Mouse (Mus musculus): Measurements from ENCODE around the gene Gm10295. TPM values are rescaled to one million over a fixed set of nuclear protein-coding genes. Genes with fewer than 3 reads are reported as not detected.

Gm10295 gene
- polyA plus RNA-seq, 1 experiment from 2014 or later = not detected

DNA sequence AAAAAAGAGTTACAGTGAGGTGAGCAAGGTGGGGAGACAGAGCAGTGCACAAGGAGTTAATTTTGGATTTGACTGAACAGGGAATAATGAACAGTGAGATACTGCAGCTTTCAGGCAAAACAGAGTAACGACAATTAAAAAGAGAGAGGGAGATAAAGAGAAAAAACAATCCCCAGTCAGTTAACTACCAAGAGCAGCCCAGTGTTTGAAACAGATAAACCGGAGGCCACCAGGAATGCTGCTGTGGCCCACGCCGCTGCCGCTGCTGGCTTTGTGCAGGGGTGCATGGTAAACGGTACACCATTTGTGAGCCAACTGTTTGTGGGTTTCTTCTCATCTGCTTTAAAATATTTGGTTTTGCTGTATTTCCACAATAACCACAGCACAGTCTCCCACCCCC, 34.8 kb upstream of the Gm10295 start:
- no peaks in the 10 kb centered on the region for H3K9me3 ChIP-seq (replicated peaks; ENCODE audit: control insufficient read depth, low read length)
- H3K4me3 ChIP-seq (ENCODE audit: low read depth, low read length) = no peak overlapping the region
- no peak overlapping the region for H3K4me2 ChIP-seq (ENCODE audit: low read depth, low read length)
- no peaks in the 10 kb centered on the region; the same call in none of the 2 replicates for H3K4me1 ChIP-seq (ENCODE audit: control insufficient read depth, low read depth, low read length)
- H3K9ac ChIP-seq (ENCODE audit: low read depth, low read length) = no peak overlapping the region
- peak; percentile 75 for ATAC-seq (ENCODE audit: low read depth)
- no peaks in the 10 kb centered on the region for H3K36me3 ChIP-seq (ENCODE audit: control insufficient read depth, insufficient read depth)
- no peaks in the 10 kb centered on the region for H3K27me3 ChIP-seq (ENCODE audit: control insufficient read depth, insufficient read depth, low read depth, low read length)
- WGBS (ENCODE audit: insufficient replicate concordance) = 10% methylated on average over 6 of the region's 6 CpGs
- H3K27ac ChIP-seq (ENCODE audit: low read length) = no peak overlapping the region

DNA sequence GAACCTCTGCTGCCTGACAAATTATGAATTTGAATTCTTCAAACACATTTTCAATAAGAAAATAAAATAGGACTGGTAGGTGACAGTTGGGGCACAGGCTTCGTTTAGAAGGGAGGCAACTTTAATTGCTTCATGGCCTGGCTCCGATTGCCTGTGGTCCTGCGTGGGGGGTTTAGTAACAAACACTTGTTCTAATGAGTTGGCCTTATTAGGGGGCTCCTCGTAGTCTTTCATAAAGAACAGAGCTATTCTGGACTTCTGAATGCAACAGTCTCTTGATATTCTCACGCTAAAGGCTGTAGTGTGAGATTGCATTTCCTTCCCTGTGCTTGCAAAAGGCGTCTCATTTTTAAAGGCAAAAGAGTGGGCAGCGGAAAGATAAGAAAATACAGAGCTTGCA, 33.6 kb upstream of the Gm10295 start:
- Histone ChIP-seq H3K4me2 (ENCODE audit: low read depth, low read length) (no peak overlapping the region), H3K27ac (ENCODE audit: low read length) (no peak overlapping the region), H3K9ac (ENCODE audit: low read depth, low read length) (no peak overlapping the region), H3K4me3 (ENCODE audit: low read depth, low read length) (no peak overlapping the region), H3K36me3 (ENCODE audit: control insufficient read depth, insufficient read depth) (no peaks in the 10 kb centered on the region), H3K4me1 (ENCODE audit: control insufficient read depth, low read depth, low read length) (no peaks in the 10 kb centered on the region; the same call in none of the 2 replicates), H3K27me3 (ENCODE audit: control insufficient read depth, insufficient read depth, low read depth, low read length) (no peaks in the 10 kb centered on the region), H3K9me3 (replicated peaks; ENCODE audit: control insufficient read depth, low read length) (no peaks in the 10 kb centered on the region)
- no peak for ATAC-seq (ENCODE audit: low read depth)
- 42% methylated on average over 7 of the region's 7 CpGs for WGBS (ENCODE audit: insufficient replicate concordance)

DNA sequence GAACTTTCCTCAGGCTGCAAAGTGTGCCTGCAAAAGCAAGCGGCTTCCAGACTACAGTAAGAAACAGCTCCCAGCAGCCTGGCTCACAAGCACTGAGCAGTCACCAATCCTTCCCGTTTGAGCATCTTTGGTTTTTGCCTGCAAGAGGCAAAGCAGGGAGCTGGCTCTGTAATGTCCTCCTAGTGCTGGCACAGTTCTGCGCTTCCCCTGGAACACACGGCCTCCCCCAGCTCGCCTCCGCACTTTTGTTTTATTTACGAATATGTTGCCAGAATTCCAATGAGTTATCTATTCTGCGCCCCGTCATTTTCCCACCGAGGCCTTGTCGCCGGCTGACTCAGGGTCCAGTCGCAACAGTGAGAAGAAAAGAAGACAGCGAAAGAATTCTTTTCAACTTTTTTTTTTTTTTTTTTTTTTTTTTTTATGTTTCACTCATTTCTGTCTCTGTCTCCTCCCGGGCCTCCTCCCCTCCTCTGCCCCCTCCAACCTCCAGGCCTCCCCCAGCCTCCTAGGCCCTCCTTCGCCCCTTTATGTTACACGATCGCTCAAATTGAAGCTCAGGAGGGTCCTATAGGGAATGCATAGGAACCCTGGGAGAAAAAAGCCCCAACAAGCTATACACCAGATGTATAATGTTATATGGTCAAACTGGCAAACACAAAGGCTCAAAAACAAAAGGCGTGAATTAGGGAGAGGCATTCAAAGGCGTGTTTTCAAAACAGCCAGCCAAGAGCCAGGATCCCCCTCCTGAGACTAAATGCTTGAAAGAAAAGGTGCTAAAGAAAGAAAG, 32.3 kb upstream of the Gm10295 start:
- Histone ChIP-seq H3K27ac (ENCODE audit: low read length) (no peak overlapping the region), H3K9ac (ENCODE audit: low read depth, low read length) (no peak overlapping the region), H3K4me1 (ENCODE audit: control insufficient read depth, low read depth, low read length) (no peaks in the 10 kb centered on the region; the same call in none of the 2 replicates), H3K9me3 (replicated peaks; ENCODE audit: control insufficient read depth, low read length) (no peaks in the 10 kb centered on the region), H3K4me2 (ENCODE audit: low read depth, low read length) (no peak overlapping the region), H3K36me3 (ENCODE audit: control insufficient read depth, insufficient read depth) (no peaks in the 10 kb centered on the region), H3K27me3 (ENCODE audit: control insufficient read depth, insufficient read depth, low read depth, low read length) (no peaks in the 10 kb centered on the region), H3K4me3 (ENCODE audit: low read depth, low read length) (no peak overlapping the region)
- no peak for ATAC-seq (ENCODE audit: low read depth)
- WGBS (ENCODE audit: insufficient replicate concordance) = 73% methylated on average over 20 of the region's 20 CpGs

DNA sequence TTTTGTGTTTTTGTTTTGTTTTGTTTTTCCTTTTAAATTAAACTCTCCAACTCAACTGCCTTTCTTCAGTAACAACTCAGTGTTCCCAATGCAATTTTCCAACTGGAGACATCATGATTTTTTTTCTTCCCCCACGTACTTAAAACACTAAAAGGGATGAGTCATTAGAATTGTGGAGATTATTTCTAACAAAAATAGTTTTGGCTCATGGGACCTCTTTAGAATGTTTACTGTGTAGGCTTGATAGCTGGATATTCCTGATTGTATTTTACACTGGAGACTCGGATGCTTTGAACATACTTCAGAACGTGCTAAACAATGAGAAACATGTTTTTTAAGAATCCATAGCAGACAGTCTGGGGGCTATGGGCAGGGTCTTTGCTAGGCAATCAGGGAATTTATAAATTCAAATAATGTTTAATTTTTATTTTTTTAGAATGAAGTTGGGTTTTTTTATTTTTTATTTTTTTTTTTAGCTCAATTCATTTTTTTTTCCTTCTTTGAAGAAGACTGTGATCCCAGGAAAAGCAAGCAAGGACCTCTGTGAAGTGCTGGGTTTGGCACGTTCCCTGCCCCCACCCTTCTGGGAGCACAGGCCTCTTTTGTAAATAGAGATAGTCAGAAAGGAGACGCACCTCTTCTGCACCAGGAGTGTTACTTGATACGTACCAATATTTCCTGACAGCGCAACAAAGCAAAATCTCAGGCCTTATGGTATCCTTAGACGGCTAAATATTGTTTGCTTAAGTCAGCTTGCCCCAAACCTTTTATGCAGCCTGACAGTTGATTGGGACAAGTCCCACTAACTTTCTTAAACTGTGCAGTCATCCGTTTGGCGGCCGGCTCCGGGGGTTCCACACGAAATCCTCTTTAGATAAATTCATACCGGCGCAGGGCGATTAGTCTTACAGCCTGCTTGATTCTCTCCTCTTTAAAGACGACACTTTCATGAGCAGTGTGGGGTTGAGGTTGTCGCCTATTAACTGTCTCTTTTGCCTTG, 28.8 kb upstream of the Gm10295 start:
- no peaks in the 10 kb centered on the region for H3K27me3 ChIP-seq (ENCODE audit: control insufficient read depth, insufficient read depth, low read depth, low read length)
- no peaks in the 10 kb centered on the region for H3K9me3 ChIP-seq (replicated peaks; ENCODE audit: control insufficient read depth, low read length)
- H3K36me3 ChIP-seq (ENCODE audit: control insufficient read depth, insufficient read depth) = no peaks in the 10 kb centered on the region
- no peak overlapping the region for H3K4me3 ChIP-seq (ENCODE audit: low read depth, low read length)
- no peak overlapping the region for H3K4me2 ChIP-seq (ENCODE audit: low read depth, low read length)
- H3K4me1 ChIP-seq (ENCODE audit: control insufficient read depth, low read depth, low read length) = no peaks in the 10 kb centered on the region; the same call in none of the 2 replicates
- ATAC-seq (ENCODE audit: low read depth) = no peak
- H3K27ac ChIP-seq (ENCODE audit: low read length) = no peak overlapping the region
- H3K9ac ChIP-seq (ENCODE audit: low read depth, low read length) = no peak overlapping the region
- 36% methylated on average over 18 of the region's 18 CpGs for WGBS (ENCODE audit: insufficient replicate concordance)

DNA sequence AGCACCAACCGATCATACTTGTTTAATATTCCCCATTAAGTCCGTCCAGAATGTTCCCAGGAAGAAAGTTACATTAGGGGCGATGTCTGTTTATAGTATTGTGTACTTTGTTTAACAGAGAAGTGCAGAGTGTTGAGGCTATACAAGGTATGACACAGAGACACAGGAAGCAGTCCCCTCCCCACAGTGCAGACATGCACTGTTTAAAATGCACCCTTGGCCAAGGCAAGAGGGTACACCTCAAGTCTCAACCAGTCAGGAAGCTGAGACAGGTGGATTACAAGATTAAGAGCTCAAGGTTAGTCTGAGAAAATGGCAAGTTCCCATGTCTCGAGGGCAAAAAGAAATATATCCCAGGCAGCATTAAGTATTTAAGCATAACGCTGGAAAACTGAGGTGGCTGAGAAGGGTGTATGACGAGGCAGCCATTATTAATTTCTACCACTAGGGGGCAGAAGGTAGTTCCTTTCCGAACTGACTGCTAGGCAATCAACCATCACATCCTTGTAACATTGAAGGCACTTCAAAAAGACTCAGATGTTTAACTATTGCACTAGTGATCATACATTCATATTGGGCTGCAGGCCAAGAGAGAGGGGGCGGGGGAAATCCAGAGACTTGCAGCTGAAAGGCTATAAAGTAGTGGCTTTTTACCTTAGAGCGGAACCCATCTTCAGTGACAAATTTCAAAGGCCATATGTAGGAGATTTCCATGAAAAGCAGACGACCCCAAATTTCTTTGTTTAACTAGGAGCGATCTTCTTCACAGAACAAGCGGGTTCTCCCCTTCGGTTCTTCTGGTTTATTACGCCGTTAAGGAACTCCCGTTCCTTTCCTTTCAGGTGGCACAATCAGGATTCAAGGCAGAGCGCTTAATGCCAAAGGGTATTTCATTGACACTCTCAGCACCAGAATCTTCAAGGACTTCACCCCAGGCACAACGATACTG, 27.8 kb upstream of the Gm10295 start:
- no peak overlapping the region for H3K27ac ChIP-seq (ENCODE audit: low read length)

DNA sequence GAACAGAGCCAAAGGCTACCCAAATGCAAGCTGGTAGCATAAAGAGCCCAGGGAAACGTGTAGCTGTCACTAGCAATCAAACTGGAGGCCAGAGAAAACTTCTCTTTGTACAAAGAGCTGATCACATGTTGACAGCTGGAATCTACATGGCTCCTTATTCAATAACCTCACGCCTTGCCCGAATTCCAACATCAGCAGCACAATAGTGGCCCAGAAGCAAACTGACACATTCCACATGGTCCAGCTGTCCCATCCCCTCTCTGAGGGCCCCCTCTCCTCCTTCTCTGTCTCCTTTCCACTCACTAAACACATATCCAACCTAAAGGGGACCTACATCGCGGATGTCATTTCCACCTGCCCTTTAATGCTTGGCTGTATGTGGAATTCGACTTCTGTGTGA, 26.7 kb upstream of the Gm10295 start:
- no peak overlapping the region for H3K4me2 ChIP-seq (ENCODE audit: low read depth, low read length)
- no peaks in the 10 kb centered on the region for H3K36me3 ChIP-seq (ENCODE audit: control insufficient read depth, insufficient read depth)
- H3K4me3 ChIP-seq (ENCODE audit: low read depth, low read length) = no peak overlapping the region
- no peak overlapping the region for H3K27ac ChIP-seq (ENCODE audit: low read length)
- no peak overlapping the region for H3K9ac ChIP-seq (ENCODE audit: low read depth, low read length)
- H3K27me3 ChIP-seq (ENCODE audit: control insufficient read depth, insufficient read depth, low read depth, low read length) = no peaks in the 10 kb centered on the region
- 66% methylated on average over 6 of the region's 6 CpGs for WGBS (ENCODE audit: insufficient replicate concordance)
- H3K9me3 ChIP-seq (replicated peaks; ENCODE audit: control insufficient read depth, low read length) = no peaks in the 10 kb centered on the region
- no peak for ATAC-seq (ENCODE audit: low read depth)
- no peaks in the 10 kb centered on the region; the same call in none of the 2 replicates for H3K4me1 ChIP-seq (ENCODE audit: control insufficient read depth, low read depth, low read length)

More for the DNA sequence above, 27.8 kb upstream of the Gm10295 start:
- Histone ChIP-seq H3K4me2 (ENCODE audit: low read depth, low read length) (no peak overlapping the region), H3K9ac (ENCODE audit: low read depth, low read length) (no peak overlapping the region), H3K27me3 (ENCODE audit: control insufficient read depth, insufficient read depth, low read depth, low read length) (no peaks in the 10 kb centered on the region), H3K4me3 (ENCODE audit: low read depth, low read length) (no peak overlapping the region), H3K36me3 (ENCODE audit: control insufficient read depth, insufficient read depth) (no peaks in the 10 kb centered on the region), H3K4me1 (ENCODE audit: control insufficient read depth, low read depth, low read length) (no peaks in the 10 kb centered on the region; the same call in none of the 2 replicates), H3K9me3 (replicated peaks; ENCODE audit: control insufficient read depth, low read length) (no peaks in the 10 kb centered on the region)
- 56% methylated on average over 18 of the region's 18 CpGs for WGBS (ENCODE audit: insufficient replicate concordance)
- ATAC-seq (ENCODE audit: low read depth) = peak; percentile 30; the same call in 1 of the 2 replicates

DNA sequence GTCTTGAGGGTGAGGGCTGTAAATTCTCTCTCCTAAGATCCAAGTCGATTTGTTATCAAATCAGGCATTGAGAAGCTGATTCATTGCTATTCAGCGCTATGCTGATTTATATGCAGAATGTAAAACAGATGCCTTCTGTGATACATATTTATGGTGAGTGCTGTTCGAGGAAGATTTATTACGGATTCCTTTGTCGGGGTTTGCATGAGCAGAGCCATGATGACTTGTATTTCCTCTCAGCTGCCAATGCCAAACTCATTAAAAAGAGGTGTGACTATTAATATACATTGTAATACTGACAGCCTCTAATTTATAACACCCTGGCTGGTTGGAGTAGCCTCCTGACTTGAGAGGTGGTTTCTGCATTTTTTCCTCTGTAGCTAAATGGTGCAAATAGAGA, 22.8 kb upstream of the Gm10295 start:
- H3K9ac ChIP-seq (ENCODE audit: low read depth, low read length) = no peak overlapping the region
- no peak overlapping the region for H3K27ac ChIP-seq (ENCODE audit: low read length)
- H3K4me2 ChIP-seq (ENCODE audit: low read depth, low read length) = no peak overlapping the region
- H3K36me3 ChIP-seq (ENCODE audit: control insufficient read depth, insufficient read depth) = no peaks in the 10 kb centered on the region
- no peaks in the 10 kb centered on the region for H3K9me3 ChIP-seq (replicated peaks; ENCODE audit: control insufficient read depth, low read length)
- no peak overlapping the region for H3K4me3 ChIP-seq (ENCODE audit: low read depth, low read length)
- no peaks in the 10 kb centered on the region for H3K27me3 ChIP-seq (ENCODE audit: control insufficient read depth, insufficient read depth, low read depth, low read length)
- ATAC-seq (ENCODE audit: low read depth) = no peak
- H3K4me1 ChIP-seq (ENCODE audit: control insufficient read depth, low read depth, low read length) = no peaks in the 10 kb centered on the region
- WGBS (ENCODE audit: insufficient replicate concordance) = 46% methylated on average over 5 of the region's 5 CpGs

DNA sequence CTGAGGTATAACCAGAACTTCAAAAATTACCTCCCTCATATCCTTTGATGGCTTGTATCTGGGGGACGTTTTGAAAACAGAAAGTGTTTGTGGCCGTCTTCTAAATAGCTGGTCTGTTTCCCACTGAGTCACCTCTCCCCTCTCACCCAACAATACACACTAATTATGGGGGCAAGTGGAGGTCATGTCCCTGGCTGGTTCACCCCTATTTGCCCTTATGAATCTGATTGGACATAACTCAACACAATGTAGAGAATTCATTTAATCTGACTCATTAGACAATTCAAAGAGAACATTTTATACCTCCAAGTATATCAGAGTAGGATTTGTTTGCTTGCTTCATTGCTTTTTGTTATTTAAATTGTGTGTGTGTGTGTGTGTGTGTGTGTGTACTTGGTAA, 20.6 kb upstream of the Gm10295 start:
- no peak for ATAC-seq (ENCODE audit: low read depth)
- no peak overlapping the region for H3K4me3 ChIP-seq (ENCODE audit: low read depth, low read length)
- 46% methylated on average over 2 of the region's 2 CpGs for WGBS (ENCODE audit: insufficient replicate concordance)
- H3K27ac ChIP-seq (ENCODE audit: low read length) = no peak overlapping the region
- H3K4me1 ChIP-seq (ENCODE audit: control insufficient read depth, low read depth, low read length) = no peaks in the 10 kb centered on the region
- H3K9ac ChIP-seq (ENCODE audit: low read depth, low read length) = no peak overlapping the region
- H3K27me3 ChIP-seq (ENCODE audit: control insufficient read depth, insufficient read depth, low read depth, low read length) = no peaks in the 10 kb centered on the region
- no peak overlapping the region for H3K4me2 ChIP-seq (ENCODE audit: low read depth, low read length)
- no peaks in the 10 kb centered on the region for H3K9me3 ChIP-seq (replicated peaks; ENCODE audit: control insufficient read depth, low read length)
- no peaks in the 10 kb centered on the region for H3K36me3 ChIP-seq (ENCODE audit: control insufficient read depth, insufficient read depth)

Data from liver, embryonic 16.5 days (tissue).